Mouse (Mus musculus): ENCODE data around the gene Ppil2. TPM values are rescaled to one million over a fixed set of nuclear protein-coding genes. Genes with fewer than 3 reads are reported as not detected.

Gene Ppil2
- polyA plus RNA-seq, 1 experiment from 2014 or later = 156 TPM

- Histone ChIP-seq H3K27me3 (ENCODE audit: control insufficient read depth, insufficient read depth, low read length) (no peaks in the 10 kb centered on the region), H3K36me3 (ENCODE audit: control insufficient read depth, insufficient read depth, low read length) (peaks cover 11% of the 10 kb centered on the region), H3K4me3 (ENCODE audit: low read depth, low read length) (no peak overlapping the region), H3K4me2 (ENCODE audit: low read depth) (no peak overlapping the region), H3K9me3 (ENCODE audit: control insufficient read depth, low read length) (no peaks in the 10 kb centered on the region), H3K4me1 (ENCODE audit: control insufficient read depth, insufficient read depth, low read length) (no peaks in the 10 kb centered on the region), H3K9ac (ENCODE audit: low read length) (no peak overlapping the region), H3K27ac (ENCODE audit: low read depth, low read length) (no peak overlapping the region)
- DNase-seq (ENCODE audit: low spot score) = no peak
- 91% methylated on average over 6 of the region's 6 CpGs for WGBS
- no peak for ATAC-seq (ENCODE audit: insufficient read depth, low FRiP score, low TSS enrichment)
These were observed 28.8 kb downstream of the Ppil2 start for GRCm38 (mm10) chr16:17082121-17082792.

- DNase-seq (ENCODE audit: low spot score) (no peak), ATAC-seq (ENCODE audit: insufficient read depth, low FRiP score, low TSS enrichment) (no peak)
- H3K27me3 ChIP-seq (ENCODE audit: control insufficient read depth, insufficient read depth, low read length) = no peaks in the 10 kb centered on the region
- H3K27ac ChIP-seq (ENCODE audit: low read depth, low read length) = no peak overlapping the region
- 88% methylated on average over 7 of the region's 7 CpGs for WGBS
- H3K9me3 ChIP-seq (ENCODE audit: control insufficient read depth, low read length) = no peaks in the 10 kb centered on the region
- H3K36me3 ChIP-seq (ENCODE audit: control insufficient read depth, insufficient read depth, low read length) = peaks cover 19% of the 10 kb centered on the region
- no peaks in the 10 kb centered on the region for H3K4me1 ChIP-seq (ENCODE audit: control insufficient read depth, insufficient read depth, low read length)
- H3K4me2 ChIP-seq (ENCODE audit: low read depth) = no peak overlapping the region
- no peak overlapping the region for H3K9ac ChIP-seq (ENCODE audit: low read length)
- no peak overlapping the region for H3K4me3 ChIP-seq (ENCODE audit: low read depth, low read length)
These were observed 33.0 kb downstream of the Ppil2 start for GRCm38 (mm10) chr16:17078101-17078500.

DNA sequence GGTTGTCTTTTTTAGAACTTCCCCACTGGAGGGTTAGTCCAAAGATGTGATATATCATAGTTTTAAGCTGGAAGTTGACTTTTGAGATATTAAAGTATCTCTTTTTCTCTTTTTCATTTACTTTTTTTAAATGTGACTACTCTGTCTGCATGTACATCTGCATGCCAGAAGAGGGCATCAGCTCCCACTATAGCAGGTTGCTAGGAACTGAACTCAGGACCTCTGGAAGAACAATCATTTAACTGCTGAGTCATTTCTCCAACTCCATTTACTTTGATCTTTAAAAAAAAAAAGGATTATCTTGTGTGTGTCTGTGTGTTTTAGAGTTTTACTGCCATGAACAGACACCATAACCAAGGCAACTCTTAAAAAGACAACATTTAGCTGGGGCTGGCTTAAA lies 34.2 kb downstream of the Ppil2 start:
- ATAC-seq (ENCODE audit: insufficient read depth, low FRiP score, low TSS enrichment) (no peak), DNase-seq (ENCODE audit: low spot score) (no peak)

DNA sequence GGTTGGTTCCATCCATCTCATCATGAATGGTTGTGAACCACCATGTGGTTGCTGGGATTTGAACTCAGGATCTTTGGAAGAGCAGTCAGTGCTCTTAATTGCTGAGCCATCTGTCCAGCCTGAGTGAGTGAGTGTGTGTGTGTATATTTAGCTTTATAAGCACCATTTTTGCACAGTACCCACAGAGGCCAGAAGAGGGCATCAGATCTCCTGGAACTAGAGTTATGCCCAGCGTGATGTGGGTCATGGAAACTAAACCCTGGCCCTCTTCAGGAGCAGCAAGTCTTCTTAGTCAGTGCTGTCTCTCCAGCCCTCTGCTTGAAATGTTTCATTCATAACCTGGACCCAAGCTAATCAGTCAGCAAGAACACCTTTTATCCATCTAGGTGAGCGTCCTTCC lies 34.8 kb downstream of the Ppil2 start:
- DNase-seq (ENCODE audit: low spot score) (no peak), ATAC-seq (ENCODE audit: insufficient read depth, low FRiP score, low TSS enrichment) (no peak)
- Histone ChIP-seq H3K27ac (ENCODE audit: low read depth, low read length) (no peak overlapping the region), H3K4me3 (ENCODE audit: low read depth, low read length) (no peak overlapping the region), H3K9me3 (ENCODE audit: control insufficient read depth, low read length) (no peaks in the 10 kb centered on the region), H3K4me1 (ENCODE audit: control insufficient read depth, insufficient read depth, low read length) (no peaks in the 10 kb centered on the region), H3K9ac (ENCODE audit: low read length) (no peak overlapping the region), H3K4me2 (ENCODE audit: low read depth) (no peak overlapping the region), H3K27me3 (ENCODE audit: control insufficient read depth, insufficient read depth, low read length) (no peaks in the 10 kb centered on the region), H3K36me3 (ENCODE audit: control insufficient read depth, insufficient read depth, low read length) (peaks cover 17% of the 10 kb centered on the region)
- 94% methylated on average over 2 of the region's 2 CpGs for WGBS

More for the DNA sequence above, 34.2 kb downstream of the Ppil2 start:
- H3K4me2 ChIP-seq (ENCODE audit: low read depth) = no peak overlapping the region
- H3K27me3 ChIP-seq (ENCODE audit: control insufficient read depth, insufficient read depth, low read length) = no peaks in the 10 kb centered on the region
- no peak overlapping the region for H3K4me3 ChIP-seq (ENCODE audit: low read depth, low read length)
- H3K9ac ChIP-seq (ENCODE audit: low read length) = no peak overlapping the region
- H3K27ac ChIP-seq (ENCODE audit: low read depth, low read length) = no peak overlapping the region
- no peaks in the 10 kb centered on the region for H3K4me1 ChIP-seq (ENCODE audit: control insufficient read depth, insufficient read depth, low read length)
- peaks cover 17% of the 10 kb centered on the region for H3K36me3 ChIP-seq (ENCODE audit: control insufficient read depth, insufficient read depth, low read length)
- H3K9me3 ChIP-seq (ENCODE audit: control insufficient read depth, low read length) = no peaks in the 10 kb centered on the region

GRCm38 (mm10) chr16:17073000-17073399 lies 38.1 kb downstream of the Ppil2 start:
- Histone ChIP-seq H3K4me2 (ENCODE audit: low read depth) (no peak overlapping the region), H3K9me3 (ENCODE audit: control insufficient read depth, low read length) (no peaks in the 10 kb centered on the region), H3K27ac (ENCODE audit: low read depth, low read length) (no peak overlapping the region), H3K36me3 (ENCODE audit: control insufficient read depth, insufficient read depth, low read length) (peaks cover 14% of the 10 kb centered on the region), H3K4me3 (ENCODE audit: low read depth, low read length) (no peak overlapping the region), H3K9ac (ENCODE audit: low read length) (no peak overlapping the region), H3K27me3 (ENCODE audit: control insufficient read depth, insufficient read depth, low read length) (no peaks in the 10 kb centered on the region), H3K4me1 (ENCODE audit: control insufficient read depth, insufficient read depth, low read length) (peaks cover 4% of the 10 kb centered on the region; the same call in 1 of the 2 replicates)
- ATAC-seq (ENCODE audit: insufficient read depth, low FRiP score, low TSS enrichment) = no peak
- DNase-seq (ENCODE audit: low spot score) = no peak
- WGBS = 94% methylated on average over 7 of the region's 7 CpGs

- 54% methylated on average over 6 of the region's 6 CpGs for WGBS
- H3K27me3 ChIP-seq (ENCODE audit: control insufficient read depth, insufficient read depth, low read length) = no peaks in the 10 kb centered on the region
- H3K36me3 ChIP-seq (ENCODE audit: control insufficient read depth, insufficient read depth, low read length) = peaks cover 12% of the 10 kb centered on the region
- no peak overlapping the region for H3K27ac ChIP-seq (ENCODE audit: low read depth, low read length)
- peak overlapping the region; percentile 75 for H3K4me3 ChIP-seq (ENCODE audit: low read depth, low read length)
- ATAC-seq (ENCODE audit: insufficient read depth, low FRiP score, low TSS enrichment) = no peak
- H3K9ac ChIP-seq (ENCODE audit: low read length) = peak overlapping the region; percentile 88
- peak overlapping the region; percentile 71 for H3K4me2 ChIP-seq (ENCODE audit: low read depth)
- no peak for DNase-seq (ENCODE audit: low spot score)
- peaks cover 4% of the 10 kb centered on the region; the same call in 1 of the 2 replicates for H3K4me1 ChIP-seq (ENCODE audit: control insufficient read depth, insufficient read depth, low read length)
- no peaks in the 10 kb centered on the region for H3K9me3 ChIP-seq (ENCODE audit: control insufficient read depth, low read length)
These were observed 40.3 kb downstream of the Ppil2 start for GRCm38 (mm10) chr16:17070716-17071115.

DNA sequence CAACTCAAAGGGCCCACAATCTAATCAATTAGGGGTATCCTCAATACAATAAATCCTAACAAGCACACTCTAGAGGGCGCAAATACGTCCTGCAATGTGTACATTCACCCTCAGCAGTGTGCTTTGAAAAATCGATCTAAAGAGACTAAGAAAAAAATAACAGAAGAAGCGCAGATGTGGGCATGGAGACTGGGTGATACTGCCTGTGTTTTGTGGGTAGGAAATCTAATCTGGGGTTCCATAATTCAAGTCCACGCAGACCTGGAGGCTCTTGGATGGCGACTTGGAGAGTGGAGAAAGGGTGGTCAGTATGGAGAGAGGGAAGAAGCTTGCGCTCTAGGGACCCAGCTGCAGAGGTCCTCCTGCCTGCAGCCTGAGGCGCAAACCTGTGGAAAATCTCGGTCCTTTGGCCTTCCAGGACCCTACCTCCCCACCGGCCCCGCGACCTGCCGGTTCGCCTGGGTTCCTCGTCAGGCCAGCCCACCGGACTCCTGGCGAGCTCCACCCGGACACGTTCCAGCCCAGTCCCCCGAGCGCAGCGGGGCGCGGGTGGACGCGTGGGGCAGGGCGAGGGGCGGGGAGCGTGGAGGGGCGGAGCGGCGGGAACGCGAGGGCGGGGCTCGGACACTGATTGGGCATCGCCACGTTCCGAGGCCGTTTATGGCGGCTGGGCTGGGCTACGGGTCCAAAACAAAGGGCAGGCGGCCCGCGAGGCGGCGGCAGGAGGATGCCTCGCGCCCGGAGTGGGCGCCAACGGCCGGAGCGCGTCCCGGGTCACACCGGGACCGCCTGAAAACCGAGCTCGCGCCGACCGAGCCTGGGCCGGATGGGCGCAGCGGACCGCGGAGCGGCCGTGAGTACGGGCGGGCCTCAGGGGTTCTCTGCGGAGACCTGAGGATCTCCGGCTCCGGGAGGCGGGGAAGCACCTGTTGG lies 41.3 kb downstream of the Ppil2 start, which contains the start of gene Ypel1:
Gene Ypel1, plus strand, starts transcription at position 186 of the 933 bp plus-strand sequence.
- DNase-seq (ENCODE audit: low spot score) (peak; percentile 89), ATAC-seq (ENCODE audit: insufficient read depth, low FRiP score, low TSS enrichment) (peak; percentile 95)
- under 1% methylated on average over 70 of the region's 76 CpGs for WGBS
- H3K9ac ChIP-seq (ENCODE audit: low read length) = peak within 1 kb of the TSS; percentile 88
- peaks cover 4% of the 10 kb centered on the region; the same call in 1 of the 2 replicates for H3K4me1 ChIP-seq (ENCODE audit: control insufficient read depth, insufficient read depth, low read length)
- H3K9me3 ChIP-seq (ENCODE audit: control insufficient read depth, low read length) = no peaks in the 10 kb centered on the region
- H3K4me3 ChIP-seq (ENCODE audit: low read depth, low read length) = peak within 1 kb of the TSS; percentile 75
- peaks cover 3% of the 10 kb centered on the region; the same call in 1 of the 2 replicates for H3K36me3 ChIP-seq (ENCODE audit: control insufficient read depth, insufficient read depth, low read length)
- H3K27ac ChIP-seq (ENCODE audit: low read depth, low read length) = peak within 1 kb of the TSS; percentile 85
- H3K27me3 ChIP-seq (ENCODE audit: control insufficient read depth, insufficient read depth, low read length) = no peaks in the 10 kb centered on the region
- H3K4me2 ChIP-seq (ENCODE audit: low read depth) = peak within 1 kb of the TSS; percentile 71

DNA sequence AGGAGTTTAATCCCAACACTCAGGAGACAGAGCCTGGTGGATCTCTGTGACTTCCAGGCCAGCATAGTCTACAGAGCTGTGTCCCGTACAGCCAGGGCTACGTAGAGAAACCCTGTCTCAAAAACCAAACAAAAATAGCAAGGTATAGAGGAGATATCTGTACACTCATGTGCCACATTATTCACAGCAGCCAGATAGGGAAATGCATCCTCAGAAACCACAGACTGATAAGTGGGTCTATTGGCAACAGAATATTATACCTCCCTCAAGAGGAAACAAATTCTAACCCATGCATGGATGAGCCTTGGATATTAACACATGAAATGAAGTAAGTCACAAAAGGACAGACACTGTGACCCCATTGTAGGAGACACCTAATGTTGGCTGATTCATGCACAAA lies 43.5 kb downstream of the Ppil2 start:
- 90% methylated on average over 2 of the region's 2 CpGs for WGBS
- Histone ChIP-seq H3K4me2 (ENCODE audit: low read depth) (no peak overlapping the region), H3K9me3 (ENCODE audit: control insufficient read depth, low read length) (no peaks in the 10 kb centered on the region), H3K27ac (ENCODE audit: low read depth, low read length) (no peak overlapping the region), H3K27me3 (ENCODE audit: control insufficient read depth, insufficient read depth, low read length) (no peaks in the 10 kb centered on the region), H3K4me1 (ENCODE audit: control insufficient read depth, insufficient read depth, low read length) (peaks cover 4% of the 10 kb centered on the region; the same call in 1 of the 2 replicates), H3K36me3 (ENCODE audit: control insufficient read depth, insufficient read depth, low read length) (no peaks in the 10 kb centered on the region), H3K9ac (ENCODE audit: low read length) (no peak overlapping the region), H3K4me3 (ENCODE audit: low read depth, low read length) (no peak overlapping the region)
- ATAC-seq (ENCODE audit: insufficient read depth, low FRiP score, low TSS enrichment) (no peak), DNase-seq (ENCODE audit: low spot score) (no peak)

All from neural tube, embryonic 11.5 days (tissue).